ENCODE assay signal across 9 mouse cellular contexts in the genomic region with DNA sequence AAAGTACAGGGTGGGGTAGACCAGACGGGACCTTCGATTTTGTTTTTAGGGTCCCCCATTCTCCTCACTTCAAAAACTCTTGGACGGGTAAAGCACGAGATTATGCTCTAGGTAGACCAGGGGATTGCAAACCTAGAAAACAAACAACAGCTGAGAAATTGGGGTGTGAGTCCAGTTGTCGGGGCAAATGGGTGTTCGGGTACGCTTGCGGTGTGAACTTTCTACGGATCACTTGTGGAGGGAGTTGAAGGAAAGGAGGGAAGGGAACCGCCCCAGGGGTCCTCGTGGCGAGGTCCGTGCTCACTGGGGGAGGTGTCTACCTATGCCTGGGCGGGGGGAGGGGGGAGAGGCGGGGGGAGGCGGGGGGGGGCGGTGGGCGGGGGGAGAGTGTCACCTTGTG. TPM values are rescaled to one million over a fixed set of nuclear protein-coding genes. Genes with fewer than 3 reads are reported as not detected.
A peak's percentile ranks its signal among the peaks of the same experiment; 100 is the strongest.
DNase-seq lines count a peak whose midpoint lies in the region; ATAC-seq and TF ChIP-seq lines count a peak whose summit lies in the region.
"Had no signal": no experiment of that assay in that cellular context is flagged by ENCODE, and none has a peak within 500 bp of the region (broad histone marks: within the 10 kb centered on the region; RNA-seq: fewer than 3 reads in every experiment).

No protein-coding gene starts in this region.

- H3K36me3 ChIP-seq in kidney, adult 2 months (ENCODE audit: control insufficient read depth, insufficient read depth, low read length): no peaks in the 10 kb centered on the region
- H3K36me3 ChIP-seq in hindbrain, embryonic 14.5 days (replicated peaks; ENCODE audit: control insufficient read depth, insufficient read depth): no peaks in the 10 kb centered on the region
- H3K36me3 ChIP-seq in midbrain, embryonic 14.5 days (ENCODE audit: control insufficient read depth, insufficient read depth, low read length): no peaks in the 10 kb centered on the region

- ATAC-seq in hindbrain, embryonic 14.5 days (ENCODE audit: low FRiP score): no peak
- ATAC-seq in midbrain, embryonic 14.5 days (ENCODE audit: low FRiP score, low TSS enrichment): no peak
- ATAC-seq in megakaryocyte-erythroid progenitor cell, adult 5-6 weeks (replicated peaks; ENCODE audit: low FRiP score, low TSS enrichment, poor library complexity, severe bottlenecking): no peak
- no peak for ATAC-seq in monocyte, adult 5-6 weeks (replicated peaks; ENCODE audit: insufficient number of reproducible peaks, low FRiP score, low TSS enrichment, poor library complexity, severe bottlenecking)

- no peak for TF ChIP-seq POLR2A in kidney, adult 2 months (IDR thresholded peaks at IDR 0.05; ENCODE audit: low read depth, low read length)

- no peaks in the 10 kb centered on the region for H3K4me1 ChIP-seq in kidney, adult 2 months (ENCODE audit: control insufficient read depth, insufficient read depth, low read length)
- H3K4me1 ChIP-seq in hindbrain, embryonic 14.5 days (replicated peaks; ENCODE audit: control insufficient read depth, insufficient read depth, low read length): 0 out of 2 replicates have a peak, but pooled peaks cover 9% of the 10 kb centered on the region
- peaks cover 16% of the 10 kb centered on the region for H3K4me1 ChIP-seq in midbrain, embryonic 14.5 days (ENCODE audit: control insufficient read depth, insufficient read depth, low read length)

- H3K27ac ChIP-seq in kidney, adult 2 months (ENCODE audit: insufficient read depth, low read depth, low read length): no peak overlapping the region
- no peak overlapping the region for H3K27ac ChIP-seq in hindbrain, embryonic 14.5 days
- no peak overlapping the region for H3K27ac ChIP-seq in midbrain, embryonic 14.5 days (replicated peaks; ENCODE audit: low read depth, low read length)

- no peak for TF ChIP-seq CTCF in kidney, adult 2 months (conservative IDR thresholded peaks at IDR 0.05; ENCODE audit: insufficient read depth, insufficient read length, low read depth, low read length)

- DNase-seq in kidney, adult 2 months: no peak
- DNase-seq in kidney, adult 11 months: no peak
- DNase-seq in embryo, embryonic 11 days: peak; percentile 12
- DNase-seq in hindbrain, embryonic 14.5 days (ENCODE audit: low spot score): no peak
- DNase-seq in midbrain, embryonic 14.5 days: peak; percentile 26
- no peak for DNase-seq in adrenal gland, postnatal 10 days

- H3K9me3 ChIP-seq in hindbrain, embryonic 14.5 days (ENCODE audit: control insufficient read depth, low read length): no peaks in the 10 kb centered on the region
- H3K9me3 ChIP-seq in midbrain, embryonic 14.5 days (ENCODE audit: control insufficient read depth, low read length): no peaks in the 10 kb centered on the region

- H3K27me3 ChIP-seq in kidney, adult 2 months (replicated peaks; ENCODE audit: control insufficient read depth, insufficient read depth, low read length): peaks cover 7% of the 10 kb centered on the region
- peaks cover 58% of the 10 kb centered on the region for H3K27me3 ChIP-seq in hindbrain, embryonic 14.5 days (ENCODE audit: control insufficient read depth, insufficient read depth, low read length)
- peaks cover 67% of the 10 kb centered on the region for H3K27me3 ChIP-seq in midbrain, embryonic 14.5 days (ENCODE audit: control insufficient read depth, insufficient read depth, low read length)

- H3K4me3 ChIP-seq in kidney, adult 2 months (ENCODE audit: insufficient read depth, low read depth, low read length): peak overlapping the region; percentile 58; the same call in 1 of the 2 replicates
- peak overlapping the region; percentile 48 for H3K4me3 ChIP-seq in hindbrain, embryonic 14.5 days (replicated peaks; ENCODE audit: low read length)
- H3K4me3 ChIP-seq in midbrain, embryonic 14.5 days (replicated peaks; ENCODE audit: low read depth, low read length): peak overlapping the region; percentile 59

- H3K9ac ChIP-seq in hindbrain, embryonic 14.5 days: no peak overlapping the region
- H3K9ac ChIP-seq in midbrain, embryonic 14.5 days (replicated peaks; ENCODE audit: low read length): no peak overlapping the region

- whole genome bisulfite sequencing in kidney, adult 2 months: 8% methylated on average over 11 of the region's 18 CpGs
- 1% methylated on average over 9 of the region's 18 CpGs for WGBS in hindbrain, embryonic 14.5 days
- 2% methylated on average over 10 of the region's 18 CpGs for WGBS in midbrain, embryonic 14.5 days

- H3K4me2 ChIP-seq in hindbrain, embryonic 14.5 days (replicated peaks): peak overlapping the region; percentile 90
- H3K4me2 ChIP-seq in midbrain, embryonic 14.5 days (ENCODE audit: low read length): peak overlapping the region; percentile 97

RNA-seq across cellular contexts. Expression of a gene that starts 1.6 kb away (rescaled TPM):
- polyA plus RNA-seq in kidney, adult 2 months (2012; rRNA removed): 0.07 and 0.16 TPM in 2 replicates
- 6.3 and 7.7 TPM in 2 replicates for polyA plus RNA-seq in hindbrain, embryonic 14.5 days (2014; fragmentation: Nextera tagmentation; extraction: Ambion mirVana)
- polyA plus RNA-seq in midbrain, embryonic 14.5 days (2014; fragmentation: Nextera tagmentation; extraction: Ambion mirVana): 4.2 TPM in 2 replicates
- total RNA-seq in megakaryocyte-erythroid progenitor cell, adult 5-6 weeks (2014; fragmentation: Nextera tagmentation): 0.07 TPM in 1 of 2 replicates, not detected in the other
- 0.19 TPM in 2 replicates for total RNA-seq in megakaryocyte-erythroid progenitor cell, adult 5-6 weeks (2017)
- total RNA-seq in adrenal gland, postnatal 10 days (2021): 1 to 10 TPM; 1.4 TPM
- 0.21 to 0.68 TPM in 2 of 3 replicates, not detected in the other for total RNA-seq in monocyte, adult 5-6 weeks (2017)
- total RNA-seq: MEL had no signal

Comparison
In these comparisons a context has a peak if more than half of its experiments do, and no peak if none do; other contexts are left out.
1. DNase-seq: peak in embryo, embryonic 11 days (single experiment) and midbrain, embryonic 14.5 days (single experiment); none in kidney, adult 2 months (single experiment), kidney, adult 11 months (single experiment), hindbrain, embryonic 14.5 days (single experiment) and adrenal gland, postnatal 10 days (single experiment).
2. Peak in every context shown above with its lines, with median percentiles within 50 percentile points of each other: H3K4me3 ChIP-seq.